Mouse (Mus musculus) retina, adult 2 months (tissue): ENCODE measurements around the gene Znfx1.

Experiments used
- DNase-seq: peaks from one replicate; pipeline ENCODE4 v3.0.0-alpha.2; 2012; ENCODE audit warnings: low read depth, low spot score

Znfx1 gene

DNA sequence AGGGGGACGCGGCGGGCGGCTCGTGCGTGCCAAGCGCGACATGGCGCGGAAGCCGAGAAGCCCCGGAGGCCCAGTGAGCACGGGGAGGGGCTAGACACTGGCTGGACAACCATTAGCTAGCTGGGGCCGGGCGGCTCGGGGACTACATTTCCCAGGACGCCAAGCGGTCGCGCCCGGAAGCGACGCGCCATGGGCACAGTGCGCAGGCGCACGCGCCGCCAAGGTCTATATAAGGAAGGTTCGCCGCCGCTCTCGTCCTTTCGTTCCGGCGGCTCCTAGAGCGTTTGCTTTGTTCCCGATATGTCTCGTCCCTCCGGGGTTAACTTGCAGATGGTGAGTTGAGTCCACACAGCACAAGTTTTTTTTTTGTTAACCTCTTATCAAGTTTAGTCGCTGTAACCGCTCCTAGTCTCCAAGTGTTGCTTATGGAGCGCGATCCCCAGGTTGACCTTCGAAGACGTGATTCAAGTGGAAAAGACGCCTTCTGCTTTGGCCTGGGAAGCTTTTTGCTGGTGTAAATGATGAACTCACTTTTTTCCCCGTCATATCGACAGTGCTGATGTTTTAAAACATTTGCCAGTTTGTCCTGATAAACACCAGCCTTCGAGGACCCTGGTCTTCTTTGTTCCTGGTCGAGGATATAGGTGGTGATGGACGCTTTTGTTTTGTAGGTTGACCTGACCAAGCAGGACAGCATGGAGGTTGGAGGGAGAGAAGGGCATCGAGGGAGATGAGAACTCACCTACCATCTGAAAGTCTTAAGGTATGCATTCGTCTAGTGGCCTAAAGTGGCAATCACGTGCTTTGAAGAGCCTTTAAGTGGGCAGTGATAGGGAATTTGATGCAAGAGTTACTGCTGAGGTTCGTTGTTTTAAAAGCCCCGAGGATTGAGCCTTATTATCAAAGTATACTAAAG, at the start of gene Znfx1:
Gene Znfx1, minus strand, starts transcription at position 51 of the 916 bp plus-strand sequence.
- DNase-seq: peak; percentile 90

DNA sequence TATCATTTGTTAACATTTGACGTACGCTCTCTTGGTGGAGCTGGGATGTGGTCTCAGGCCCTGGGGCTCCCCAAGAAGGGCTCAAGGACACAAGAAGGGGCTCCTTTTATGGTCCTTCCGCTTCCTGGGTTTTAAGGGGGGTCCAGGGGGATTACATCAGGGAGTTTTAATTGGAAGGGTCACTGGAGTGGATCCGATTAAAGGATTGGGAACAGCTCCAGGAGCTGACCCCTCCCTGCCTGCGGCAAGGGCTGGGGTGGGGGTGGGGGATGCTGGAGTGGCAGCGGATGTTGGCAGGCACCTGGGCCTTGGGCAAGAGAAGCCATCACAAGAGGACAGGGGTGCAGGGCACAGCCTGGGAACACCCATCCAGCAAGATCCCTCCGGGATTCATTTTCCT, 49.4 kb upstream of the Znfx1 start:
- DNase-seq: peak; percentile 98

DNA sequence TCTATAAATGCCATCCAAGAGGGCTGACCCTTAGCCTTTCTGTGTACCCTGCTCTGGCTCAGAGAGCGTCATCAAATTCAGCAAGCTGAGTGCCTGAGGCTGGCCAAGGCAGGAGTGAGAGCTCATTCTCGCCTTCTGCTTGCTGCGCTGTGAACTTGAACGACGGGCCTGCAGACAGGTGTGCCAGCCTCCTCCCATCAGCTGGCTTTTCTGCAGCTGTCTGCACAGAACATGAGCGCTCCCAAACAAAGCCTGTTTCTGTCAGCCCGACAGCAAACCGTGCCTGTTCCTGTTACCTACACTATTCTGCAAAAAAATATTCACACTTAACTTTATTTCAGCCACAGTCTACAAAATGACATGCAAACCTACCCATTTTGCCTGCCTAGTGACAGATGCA, 46.7 kb upstream of the Znfx1 start:
- no peak for DNase-seq

DNA sequence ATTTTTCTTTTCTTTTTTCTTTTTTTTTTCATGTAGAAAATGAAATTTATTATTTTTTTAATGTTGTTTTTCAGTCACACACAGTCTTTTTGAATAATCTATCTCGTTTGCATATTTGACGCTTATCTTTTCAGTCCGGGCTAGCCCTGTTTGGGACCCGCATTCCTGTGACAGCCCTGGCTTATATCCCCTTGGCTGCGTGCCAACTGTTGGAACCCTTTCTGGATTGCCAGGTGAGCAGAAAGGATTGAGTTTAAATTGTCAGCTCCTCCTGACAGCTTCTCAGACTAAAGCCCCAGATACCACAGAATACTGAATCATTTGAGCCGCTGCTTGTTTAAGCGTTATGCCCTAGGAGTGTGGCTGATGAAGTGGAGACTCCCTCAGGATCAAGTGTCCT, 40.7 kb upstream of the Znfx1 start:
- no peak for DNase-seq

DNA sequence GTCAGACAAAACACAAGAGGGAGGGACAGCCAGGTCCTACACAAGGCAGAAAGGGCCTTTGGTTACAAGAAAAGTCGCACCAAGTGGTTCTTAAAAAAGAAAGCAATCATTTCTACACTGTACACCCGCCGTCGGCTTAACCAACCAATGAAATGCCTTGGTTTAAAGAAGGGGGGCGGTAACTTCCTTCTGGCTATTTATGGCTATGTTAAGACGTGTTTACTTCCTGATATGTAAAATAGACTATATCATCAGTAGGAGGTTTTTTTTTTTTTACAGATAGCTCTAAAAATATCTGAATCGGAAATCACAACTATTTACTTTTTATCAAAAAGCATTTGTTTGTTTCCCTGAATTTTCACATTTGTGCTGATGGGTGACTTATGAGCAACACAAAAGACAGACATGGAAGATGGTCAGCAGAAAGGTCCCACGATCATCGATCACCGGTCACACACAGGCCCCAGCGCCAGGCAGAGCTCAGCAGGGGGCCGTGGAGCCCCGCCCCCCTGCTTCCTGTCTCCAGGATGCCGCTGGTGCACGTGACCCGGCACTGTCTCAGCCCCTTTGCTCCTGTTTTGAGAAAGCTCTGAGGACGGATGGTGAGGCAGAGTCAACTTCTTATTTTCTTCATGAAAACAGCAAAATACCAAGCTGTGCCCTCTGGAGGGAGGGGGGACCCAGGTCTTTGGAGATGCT, 39.1 kb upstream of the Znfx1 start:
- no peak for DNase-seq

DNA sequence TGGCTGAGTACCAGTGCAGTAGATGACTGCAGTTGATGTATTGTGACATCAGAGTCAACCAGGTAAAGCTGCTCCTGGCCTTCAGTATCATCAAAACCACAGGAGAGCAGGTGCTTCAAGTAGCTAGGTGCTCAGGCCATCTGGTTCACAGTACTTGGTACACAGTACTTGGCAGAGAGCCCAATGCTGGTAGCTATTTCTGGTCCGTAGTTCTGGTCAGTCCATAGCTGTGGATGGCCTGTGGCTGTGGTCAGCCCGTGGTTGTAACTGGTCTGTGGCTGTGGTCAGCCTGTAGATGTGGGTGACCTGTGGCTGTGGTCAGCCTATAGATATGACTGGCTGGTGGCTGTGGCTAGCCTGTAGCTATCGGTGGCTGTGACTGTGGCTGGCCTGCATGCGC, 31.9 kb upstream of the Znfx1 start:
- DNase-seq: no peak

DNA sequence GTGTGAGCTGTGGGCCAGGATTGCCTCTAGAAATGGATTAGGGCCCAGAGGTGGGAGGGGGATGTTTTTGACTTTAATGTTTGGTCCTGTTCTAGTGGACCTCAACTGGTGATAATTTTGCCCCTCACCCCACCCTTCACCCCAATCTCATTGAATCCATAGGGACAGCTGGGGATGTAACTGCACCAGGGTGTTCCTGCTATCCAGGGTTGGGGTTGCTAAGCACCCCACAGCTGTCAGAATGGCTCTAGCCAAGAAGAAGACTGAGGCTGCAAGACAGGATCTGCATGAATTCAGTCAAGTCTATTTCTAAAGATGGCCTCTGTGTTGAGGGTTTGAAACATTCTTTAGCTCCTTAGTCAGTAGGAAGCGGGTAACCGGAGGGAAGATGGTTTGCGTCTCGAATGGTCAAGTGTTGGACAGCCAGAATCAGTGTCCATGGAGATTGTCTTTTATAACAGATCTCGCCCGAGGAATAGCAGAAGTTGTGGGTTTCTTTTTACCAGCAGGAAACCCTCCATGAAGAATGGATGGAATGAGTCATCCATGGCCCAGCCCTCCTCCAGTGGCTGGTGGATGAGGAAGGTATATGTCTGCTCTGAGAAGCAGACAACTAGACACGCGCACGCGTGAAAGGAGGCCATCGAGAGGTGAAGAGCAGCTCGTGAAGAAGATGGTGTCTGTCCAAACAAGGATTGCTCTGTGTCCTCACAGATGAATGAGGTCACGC, 30.5 kb upstream of the Znfx1 start:
- DNase-seq: no peak

DNA sequence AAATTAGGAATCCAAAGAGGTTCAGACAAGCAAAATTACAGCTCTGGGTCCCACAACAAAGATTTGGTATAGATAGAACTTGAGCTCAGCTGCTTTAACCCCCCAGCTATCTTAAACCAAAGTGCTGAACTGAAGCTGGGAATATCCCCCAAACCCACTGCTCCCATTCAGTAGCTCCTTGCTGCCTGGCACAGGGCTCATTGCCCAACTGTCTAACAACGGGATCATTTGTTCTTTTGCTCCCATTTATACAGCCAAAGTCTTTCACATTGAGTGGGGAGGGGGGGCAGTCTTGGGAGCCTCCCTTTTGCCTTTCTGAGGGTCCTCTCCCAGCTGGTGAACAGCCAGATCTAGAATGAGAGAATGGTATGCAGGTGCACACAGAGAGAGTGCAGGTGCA, 27.5 kb upstream of the Znfx1 start:
- no peak for DNase-seq

DNA sequence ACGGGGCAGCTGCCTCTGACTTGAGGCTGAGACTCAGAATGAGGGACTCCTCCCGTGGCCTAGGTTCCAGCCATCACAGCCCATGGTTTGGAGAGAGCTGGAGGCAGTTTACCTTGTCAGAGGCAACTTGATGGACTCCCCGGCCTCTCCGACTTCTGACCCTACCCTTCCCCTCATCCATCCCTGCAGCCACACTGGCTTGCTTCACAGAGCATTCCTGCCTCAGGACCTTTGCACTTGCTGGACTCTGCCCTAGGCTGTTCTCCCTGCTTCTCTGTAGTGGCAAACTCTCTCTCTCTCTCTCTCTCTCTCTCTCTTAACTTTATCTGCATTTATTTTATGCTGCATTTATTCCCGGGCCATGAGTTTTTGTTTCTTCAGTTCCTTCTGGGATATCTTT, 24.0 kb upstream of the Znfx1 start:
- no peak for DNase-seq

DNA sequence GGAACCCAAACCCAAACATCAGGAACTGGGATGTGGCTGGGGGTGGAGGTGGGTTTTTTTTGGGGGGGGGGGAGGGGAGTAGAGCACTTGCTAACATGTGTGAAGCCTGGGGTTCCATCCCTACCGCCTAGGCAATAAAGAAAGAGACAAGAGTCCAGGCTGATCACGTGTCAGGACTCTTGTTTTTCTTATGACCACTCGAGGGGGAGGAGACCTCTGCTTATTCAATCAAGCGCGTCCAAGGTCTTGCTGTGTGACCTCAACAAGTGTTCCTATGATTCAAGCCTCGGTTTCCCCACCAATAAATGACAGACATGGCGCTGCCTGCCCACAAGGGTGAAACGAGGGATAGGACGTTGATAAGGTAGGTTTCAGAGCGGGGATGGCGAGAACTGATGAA, 23.3 kb upstream of the Znfx1 start:
- DNase-seq: no peak

DNA sequence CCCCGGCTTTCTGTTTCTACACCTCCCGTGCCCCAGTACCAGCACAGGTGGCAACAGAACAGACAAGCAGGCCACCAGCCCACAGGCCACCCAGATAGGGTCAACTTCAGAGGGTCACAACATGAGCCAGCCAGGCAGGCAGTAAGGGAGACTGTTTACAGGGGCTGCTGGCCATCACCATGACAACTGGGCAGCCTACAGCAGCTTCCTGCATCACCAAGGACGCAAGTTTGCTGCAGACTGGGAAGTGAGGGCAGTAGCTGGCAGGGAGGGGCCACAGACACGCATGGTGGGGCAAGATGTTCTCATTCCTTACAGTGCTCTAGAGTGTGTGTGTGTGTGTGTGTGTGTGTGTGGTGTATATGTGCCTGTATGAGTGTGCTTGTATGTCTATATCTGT, 18.8 kb upstream of the Znfx1 start:
- no peak for DNase-seq

DNA sequence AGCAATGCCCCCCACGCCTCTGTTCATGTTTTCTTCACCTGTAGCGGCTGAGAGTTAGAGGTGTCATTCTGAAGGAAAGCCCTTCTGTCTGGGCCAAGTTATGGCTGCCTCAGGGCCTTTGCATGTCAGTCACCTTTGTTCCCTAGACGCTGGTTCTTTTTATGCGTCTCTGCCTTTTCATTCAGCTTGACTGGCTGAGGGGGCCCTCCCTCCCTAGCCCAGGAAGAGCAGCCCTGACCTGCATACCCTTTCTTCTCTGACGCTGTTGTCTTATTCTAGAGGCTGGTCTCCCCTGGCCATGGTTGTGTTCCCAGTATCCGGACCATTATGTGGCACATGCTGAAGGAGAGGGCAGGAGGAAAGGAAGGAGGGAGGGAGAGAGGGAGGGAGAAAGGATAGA, 18.3 kb upstream of the Znfx1 start:
- DNase-seq: no peak

DNA sequence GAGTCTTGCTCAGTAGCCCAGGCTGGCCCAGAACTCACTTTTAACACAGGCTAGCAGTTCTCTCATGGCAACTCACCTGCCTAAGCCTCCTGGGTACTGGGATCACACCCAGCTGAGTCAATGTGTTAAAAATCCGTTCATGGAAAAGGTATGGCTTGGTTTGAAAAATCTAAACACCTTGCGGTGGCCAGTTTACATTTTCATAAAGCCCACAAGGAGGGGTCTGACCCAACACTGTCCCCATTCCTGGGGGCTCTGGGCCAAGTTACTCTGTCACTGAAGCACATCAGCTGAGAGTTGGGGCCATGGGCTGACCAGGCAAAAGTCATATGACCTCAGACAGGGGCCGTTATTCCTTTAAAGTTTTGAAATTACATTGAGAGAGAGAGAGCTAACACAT, 17.6 kb upstream of the Znfx1 start:
- DNase-seq: no peak

DNA sequence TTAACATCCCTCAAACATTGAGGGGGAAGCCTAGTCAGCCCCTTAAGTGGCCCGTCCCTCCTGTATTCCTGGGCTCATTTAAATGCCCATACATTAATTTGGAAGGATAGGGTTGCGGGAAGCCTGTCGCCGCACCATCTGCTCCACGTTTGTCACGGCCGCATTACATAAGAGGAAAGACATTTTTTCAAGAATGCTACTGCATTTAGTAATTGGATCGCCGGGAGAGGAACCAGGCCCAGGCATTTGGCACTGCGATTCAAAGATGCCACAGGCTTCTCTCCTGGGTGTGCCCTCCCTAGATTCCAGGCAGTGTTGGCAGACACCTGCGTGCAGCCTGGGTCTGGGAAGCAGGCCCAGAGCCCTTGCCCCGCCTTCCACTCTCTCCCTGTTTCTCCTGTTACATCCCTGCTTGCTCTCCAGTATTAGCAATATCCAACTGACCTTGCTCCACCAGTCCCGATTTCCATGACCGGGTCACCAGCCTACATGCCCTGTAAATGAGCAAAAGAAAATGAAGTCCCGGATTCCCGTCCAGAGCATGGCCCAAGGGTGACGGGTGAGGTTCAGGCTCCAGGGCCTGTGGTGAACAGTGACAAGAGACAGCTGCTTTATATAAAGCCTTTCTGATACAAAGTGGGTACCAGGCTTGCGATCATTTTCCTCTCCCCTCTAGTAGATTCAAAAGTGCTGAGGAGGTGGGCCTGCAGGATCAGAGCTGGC, 16.9 kb upstream of the Znfx1 start:
- DNase-seq: no peak

DNA sequence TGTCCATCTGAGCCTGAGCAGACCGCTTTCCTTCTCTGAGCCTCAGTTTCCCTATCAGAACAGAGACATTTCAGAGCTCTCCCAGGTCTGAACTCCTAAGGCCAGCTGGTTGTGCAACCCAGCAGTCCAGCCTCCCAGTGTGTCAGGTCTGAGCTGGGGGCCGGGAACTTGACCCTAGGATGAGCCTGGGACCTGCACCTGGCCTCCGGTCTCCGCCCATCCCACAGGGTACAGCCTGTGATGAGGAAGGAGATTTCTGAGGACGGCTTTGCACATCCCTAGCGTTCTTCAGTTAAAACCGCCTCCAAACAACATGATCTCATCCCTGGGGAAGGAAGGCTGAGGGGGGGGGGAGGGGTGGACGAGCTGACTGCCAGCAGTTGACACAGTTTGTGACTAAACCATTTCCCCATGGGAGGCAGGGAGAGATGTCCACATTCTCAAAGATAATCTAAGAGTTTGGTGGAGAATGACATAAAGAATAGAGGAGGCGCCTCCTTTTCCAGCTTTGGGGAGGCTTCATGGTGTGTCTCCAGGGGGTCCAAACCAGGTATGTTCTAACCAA, 16.2 kb upstream of the Znfx1 start:
- no peak for DNase-seq

DNA sequence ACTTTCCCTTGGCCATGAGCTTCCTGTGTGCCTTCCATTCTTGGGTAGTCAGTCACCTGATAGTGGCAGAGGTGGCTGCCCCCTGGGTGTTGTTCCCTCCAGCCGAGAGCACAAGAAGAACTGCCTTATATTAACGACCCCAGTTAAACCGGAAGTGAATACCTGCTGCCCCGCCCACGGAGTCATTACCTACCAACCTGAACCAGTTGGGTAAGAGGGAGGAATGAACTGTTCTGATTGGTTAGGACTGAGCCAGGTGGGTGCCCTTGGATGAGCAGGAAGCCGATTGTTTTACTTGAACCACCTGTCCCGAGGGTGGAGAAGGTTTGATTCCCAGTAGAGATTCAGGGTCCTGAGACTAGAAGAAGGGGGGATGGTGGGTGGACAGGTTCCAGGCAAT, 15.7 kb upstream of the Znfx1 start:
- no peak for DNase-seq

DNA sequence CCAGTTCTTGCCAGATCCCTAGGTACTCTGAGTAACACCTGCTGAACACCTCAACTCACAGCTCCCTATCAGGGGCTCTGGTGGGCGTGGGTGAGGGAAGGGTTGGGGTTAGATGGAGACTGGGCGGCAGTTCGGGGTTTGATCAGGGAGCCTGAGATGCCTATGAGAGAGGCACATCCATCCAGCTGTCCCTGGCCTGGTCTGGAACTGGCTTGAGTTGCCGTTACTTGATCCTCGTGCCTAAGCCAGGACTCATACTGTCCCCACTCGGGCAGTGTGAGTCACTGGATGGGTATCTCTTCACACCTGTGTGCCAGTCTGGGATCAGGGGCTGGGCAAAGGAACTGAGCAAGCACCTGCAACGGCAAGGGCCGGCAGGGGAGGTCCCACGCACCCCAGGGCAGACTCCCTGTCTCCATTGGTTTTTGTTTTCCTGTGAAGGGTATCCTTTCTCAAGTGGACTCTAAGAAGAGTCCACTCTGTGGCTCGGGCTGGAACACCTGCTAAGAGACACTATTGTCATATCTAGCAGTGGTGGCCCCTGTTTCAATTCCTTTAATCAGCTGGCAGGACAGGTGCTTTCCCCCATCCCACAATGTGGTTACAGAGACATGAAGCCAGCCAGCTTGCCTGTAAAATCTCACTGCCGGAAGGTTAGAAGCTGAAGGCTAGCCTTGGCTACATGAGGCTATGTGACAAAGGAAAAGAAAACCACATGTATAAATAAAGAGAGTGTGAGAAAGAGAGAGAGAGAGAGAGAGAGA, 14.6 kb upstream of the Znfx1 start:
- DNase-seq: no peak

DNA sequence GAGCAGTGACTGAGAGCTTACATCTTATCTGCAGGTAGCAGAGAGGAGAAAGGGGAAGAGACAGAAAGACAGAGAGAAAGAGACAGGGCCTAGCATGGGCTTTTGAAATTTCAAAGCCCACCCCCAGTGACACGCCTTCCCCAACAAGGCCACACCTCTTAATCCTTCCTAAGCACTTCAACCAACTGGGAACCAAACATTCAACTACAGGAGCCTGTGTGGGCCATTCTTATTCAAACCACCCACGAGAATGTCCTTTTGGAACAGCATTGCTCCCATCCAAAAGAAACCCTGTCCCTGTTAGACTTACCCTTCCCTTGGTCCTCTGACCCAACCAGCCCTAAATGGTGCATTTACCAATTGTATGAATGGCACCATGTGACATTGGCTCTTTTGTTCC, 13.9 kb upstream of the Znfx1 start:
- no peak for DNase-seq

DNA sequence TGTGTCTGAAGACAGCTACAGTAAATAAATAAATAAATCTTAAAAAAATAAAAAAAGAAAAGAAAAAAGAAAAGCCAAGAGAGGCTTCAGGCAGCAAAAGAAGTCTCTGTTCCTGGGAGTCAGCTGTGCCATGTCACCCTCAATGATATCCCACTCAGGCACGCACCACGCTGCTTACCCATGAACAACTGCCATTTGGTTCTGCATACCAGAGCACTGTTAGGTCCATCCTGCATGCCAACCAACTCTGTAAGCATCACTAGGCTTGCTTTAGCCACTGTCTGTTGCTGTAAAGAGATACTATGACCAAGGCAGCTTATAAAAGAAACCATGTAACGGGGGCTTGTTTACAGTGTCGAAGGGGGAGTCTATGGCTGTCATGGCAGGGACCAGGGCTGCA, 13.5 kb upstream of the Znfx1 start:
- DNase-seq: no peak

DNA sequence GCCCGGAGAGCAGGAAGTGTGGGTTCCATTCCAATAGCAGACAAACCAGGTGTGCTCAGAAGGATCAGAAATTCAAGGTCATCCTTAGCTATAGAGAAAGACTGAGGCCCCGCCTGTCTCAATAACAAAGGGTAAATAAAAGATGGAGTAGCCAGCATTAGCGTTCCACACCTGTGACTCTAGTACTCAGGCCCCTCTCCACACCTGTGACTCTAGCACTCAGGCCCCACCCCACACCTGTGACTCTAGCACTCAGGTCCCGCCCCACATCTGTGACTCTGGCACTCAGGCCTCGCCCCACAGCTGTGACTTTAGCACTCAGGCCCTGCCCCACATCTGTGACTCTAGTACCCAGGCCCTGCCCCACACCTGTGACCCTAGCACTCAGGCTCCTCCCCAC, 11.8 kb upstream of the Znfx1 start:
- no peak for DNase-seq
